Mouse (Mus musculus): ENCODE measurements around the gene Mtfr1l. TPM values are rescaled to one million over a fixed set of nuclear protein-coding genes. Genes with fewer than 3 reads are reported as not detected.

Gene Mtfr1l
- total and polyA plus RNA-seq, 2 experiments from 2014 or later: 159 to 207 TPM

- TF ChIP-seq CTCF (IDR thresholded peaks at IDR 0.05; ENCODE audit: low read depth) (peak; percentile 67), EP300 (IDR thresholded peaks at IDR 0.05; ENCODE audit: low read depth) (0 out of 2 replicates have a peak, but pooled peaks have one; percentile 34)
- H3K4me1 ChIP-seq (ENCODE audit: control insufficient read depth, insufficient read depth): peaks cover 20% of the 10 kb centered on the region
- no peaks in the 10 kb centered on the region for H3K9me3 ChIP-seq (replicated peaks; ENCODE audit: control insufficient read depth, low read length)
- ATAC-seq (ENCODE audit: insufficient read depth, low read depth) (peak; percentile 88), DNase-seq (ENCODE audit: low spot score) (peak; percentile 86)
- H3K4me2 ChIP-seq (ENCODE audit: low read depth, low read length): peak overlapping the region; percentile 45
- 5% methylated on average over 11 of the region's 11 CpGs for WGBS
- 0 out of 2 replicates have a peak overlapping the region, but pooled peaks have one; percentile 5 for H3K4me3 ChIP-seq (ENCODE audit: low read depth, low read length)
- no peaks in the 10 kb centered on the region for H3K27me3 ChIP-seq (ENCODE audit: control insufficient read depth, insufficient read depth, low read length)
- peaks cover 7% of the 10 kb centered on the region for H3K36me3 ChIP-seq (replicated peaks; ENCODE audit: control insufficient read depth, insufficient read depth, low read length)
- peak overlapping the region; percentile 64 for H3K27ac ChIP-seq (ENCODE audit: low read depth)
- H3K9ac ChIP-seq (replicated peaks; ENCODE audit: low read depth, low read length): no peak overlapping the region
Measured at GRCm38 (mm10) chr4:134579212-134579611, 44.0 kb upstream of the Mtfr1l start.

- DNase-seq (ENCODE audit: low spot score): no peak
- Histone ChIP-seq H3K27ac (ENCODE audit: low read depth) (no peak overlapping the region), H3K4me3 (ENCODE audit: low read depth, low read length) (no peak overlapping the region), H3K27me3 (ENCODE audit: control insufficient read depth, insufficient read depth, low read length) (no peaks in the 10 kb centered on the region), H3K9me3 (replicated peaks; ENCODE audit: control insufficient read depth, low read length) (no peaks in the 10 kb centered on the region), H3K9ac (replicated peaks; ENCODE audit: low read depth, low read length) (no peak overlapping the region), H3K36me3 (replicated peaks; ENCODE audit: control insufficient read depth, insufficient read depth, low read length) (peaks cover 7% of the 10 kb centered on the region), H3K4me1 (ENCODE audit: control insufficient read depth, insufficient read depth) (peaks cover 20% of the 10 kb centered on the region), H3K4me2 (ENCODE audit: low read depth, low read length) (peak overlapping the region; percentile 45; the same call in 1 of the 2 replicates)
- 42% methylated on average over 5 of the region's 5 CpGs for WGBS
- ATAC-seq (ENCODE audit: insufficient read depth, low read depth): no peak; the same call in 1 of the 2 replicates
- TF ChIP-seq CTCF (IDR thresholded peaks at IDR 0.05; ENCODE audit: low read depth): no peak
- TF ChIP-seq EP300 (IDR thresholded peaks at IDR 0.05; ENCODE audit: low read depth): no peak
Measured at GRCm38 (mm10) chr4:134578407-134578806, 43.2 kb upstream of the Mtfr1l start.

GRCm38 (mm10) chr4:134577281-134577680 is 42.1 kb upstream of the Mtfr1l start:
- no peak for TF ChIP-seq EP300 (IDR thresholded peaks at IDR 0.05; ENCODE audit: low read depth)
- Histone ChIP-seq H3K36me3 (replicated peaks; ENCODE audit: control insufficient read depth, insufficient read depth, low read length) (peaks cover 13% of the 10 kb centered on the region), H3K4me2 (ENCODE audit: low read depth, low read length) (no peak overlapping the region), H3K9me3 (replicated peaks; ENCODE audit: control insufficient read depth, low read length) (no peaks in the 10 kb centered on the region), H3K27ac (ENCODE audit: low read depth) (no peak overlapping the region), H3K4me3 (ENCODE audit: low read depth, low read length) (no peak overlapping the region), H3K9ac (replicated peaks; ENCODE audit: low read depth, low read length) (no peak overlapping the region), H3K4me1 (ENCODE audit: control insufficient read depth, insufficient read depth) (peaks cover 20% of the 10 kb centered on the region), H3K27me3 (ENCODE audit: control insufficient read depth, insufficient read depth, low read length) (no peaks in the 10 kb centered on the region)
- DNase-seq (ENCODE audit: low spot score) (no peak), ATAC-seq (ENCODE audit: insufficient read depth, low read depth) (no peak)
- WGBS: 83% methylated on average over 2 of the region's 2 CpGs

GRCm38 (mm10) chr4:134575486-134575885 is 40.3 kb upstream of the Mtfr1l start:
- no peaks in the 10 kb centered on the region for H3K9me3 ChIP-seq (replicated peaks; ENCODE audit: control insufficient read depth, low read length)
- ATAC-seq (ENCODE audit: insufficient read depth, low read depth) (no peak), DNase-seq (ENCODE audit: low spot score) (no peak)
- no peak overlapping the region for H3K4me3 ChIP-seq (ENCODE audit: low read depth, low read length)
- TF ChIP-seq CTCF (IDR thresholded peaks at IDR 0.05; ENCODE audit: low read depth) (no peak), EP300 (IDR thresholded peaks at IDR 0.05; ENCODE audit: low read depth) (no peak)
- WGBS: 67% methylated on average over 11 of the region's 11 CpGs
- H3K36me3 ChIP-seq (replicated peaks; ENCODE audit: control insufficient read depth, insufficient read depth, low read length): peaks cover 13% of the 10 kb centered on the region
- no peak overlapping the region for H3K27ac ChIP-seq (ENCODE audit: low read depth)
- no peaks in the 10 kb centered on the region for H3K27me3 ChIP-seq (ENCODE audit: control insufficient read depth, insufficient read depth, low read length)
- no peak overlapping the region for H3K4me2 ChIP-seq (ENCODE audit: low read depth, low read length)
- peaks cover 20% of the 10 kb centered on the region for H3K4me1 ChIP-seq (ENCODE audit: control insufficient read depth, insufficient read depth)
- no peak overlapping the region for H3K9ac ChIP-seq (replicated peaks; ENCODE audit: low read depth, low read length)

- Histone ChIP-seq H3K4me3 (ENCODE audit: low read depth, low read length) (no peak overlapping the region), H3K36me3 (replicated peaks; ENCODE audit: control insufficient read depth, insufficient read depth, low read length) (peaks cover 16% of the 10 kb centered on the region), H3K4me1 (ENCODE audit: control insufficient read depth, insufficient read depth) (no peaks in the 10 kb centered on the region), H3K27ac (ENCODE audit: low read depth) (no peak overlapping the region), H3K4me2 (ENCODE audit: low read depth, low read length) (no peak overlapping the region), H3K9me3 (replicated peaks; ENCODE audit: control insufficient read depth, low read length) (no peaks in the 10 kb centered on the region), H3K9ac (replicated peaks; ENCODE audit: low read depth, low read length) (no peak overlapping the region), H3K27me3 (ENCODE audit: control insufficient read depth, insufficient read depth, low read length) (no peaks in the 10 kb centered on the region)
- TF ChIP-seq EP300 (IDR thresholded peaks at IDR 0.05; ENCODE audit: low read depth) (no peak), CTCF (IDR thresholded peaks at IDR 0.05; ENCODE audit: low read depth) (no peak)
- no peak for ATAC-seq (ENCODE audit: insufficient read depth, low read depth)
- DNase-seq (ENCODE audit: low spot score): no peak
- WGBS: 84% methylated on average over 24 of the region's 24 CpGs
Measured at GRCm38 (mm10) chr4:134572449-134573300, 37.5 kb upstream of the Mtfr1l start.

Data from heart, postnatal 0 days (tissue).